Mouse (Mus musculus): ENCODE measurements around the gene Hoxc12. TPM values are rescaled to one million over a fixed set of nuclear protein-coding genes. Genes with fewer than 3 reads are reported as not detected.

Hoxc12 gene
- polyA plus RNA-seq, 1 experiment, result not detected

DNA sequence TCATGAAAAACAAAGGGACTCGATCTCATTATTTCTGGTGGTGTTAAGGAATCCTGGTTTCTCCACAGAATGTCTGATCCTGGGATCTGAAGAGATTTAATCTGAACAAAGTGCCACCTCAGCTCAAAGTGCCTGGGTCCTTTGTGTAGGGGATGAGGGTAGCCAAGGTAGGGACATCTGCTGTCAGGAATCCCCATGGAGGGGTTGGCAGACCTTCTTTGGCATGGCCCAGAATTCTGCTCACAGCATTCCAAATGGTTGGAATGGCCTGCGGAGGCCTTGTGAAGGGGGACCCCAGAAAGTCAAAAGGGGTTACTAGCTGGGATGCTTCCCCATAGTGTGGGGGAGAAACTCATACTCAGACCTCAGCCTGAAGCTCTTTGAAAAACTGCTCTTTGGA is 12.3 kb downstream of the Hoxc12 start:
- Histone ChIP-seq H3K36me3 (ENCODE audit: control insufficient read depth) (no peaks in the 10 kb centered on the region), H3K4me1 (ENCODE audit: control insufficient read depth) (no peaks in the 10 kb centered on the region), H3K4me3 (replicated peaks) (no peak overlapping the region), H3K27me3 (ENCODE audit: control insufficient read depth) (peaks cover 100% of the 10 kb centered on the region), H3K9me3 (ENCODE audit: control insufficient read depth, low read length) (no peaks in the 10 kb centered on the region; the same call in 1 of the 2 replicates)
- no peak for TF ChIP-seq TAL1 (IDR thresholded peaks at IDR 0.05; ENCODE audit: low read length)
- TF ChIP-seq GATA1 (IDR thresholded peaks at IDR 0.05; ENCODE audit: low read length), result no peak

DNA sequence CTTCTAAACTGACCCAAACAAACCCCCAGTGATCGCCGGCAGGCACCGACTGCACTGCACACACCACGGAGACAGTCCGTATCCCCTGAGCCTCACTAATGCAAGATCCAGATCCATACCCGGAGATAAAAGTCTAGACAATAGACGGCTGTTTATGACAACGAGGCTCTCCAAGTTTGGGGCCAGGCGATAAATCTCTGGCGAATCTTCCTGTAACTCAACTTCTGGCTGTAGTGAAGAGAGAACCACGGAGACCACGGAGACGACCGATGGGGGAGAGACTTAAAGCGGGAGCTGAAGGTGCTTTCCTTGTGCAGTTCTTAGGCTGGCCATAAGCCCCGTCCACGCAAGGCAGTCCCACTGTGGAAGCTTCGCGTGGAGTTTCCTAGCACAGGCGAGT is 13.1 kb downstream of the Hoxc12 start:
- no peak overlapping the region for H3K4me3 ChIP-seq (replicated peaks)
- TF ChIP-seq TAL1 (IDR thresholded peaks at IDR 0.05; ENCODE audit: low read length) (no peak), GATA1 (IDR thresholded peaks at IDR 0.05; ENCODE audit: low read length) (no peak)
- H3K27me3 ChIP-seq (ENCODE audit: control insufficient read depth), result peaks cover 100% of the 10 kb centered on the region

DNA sequence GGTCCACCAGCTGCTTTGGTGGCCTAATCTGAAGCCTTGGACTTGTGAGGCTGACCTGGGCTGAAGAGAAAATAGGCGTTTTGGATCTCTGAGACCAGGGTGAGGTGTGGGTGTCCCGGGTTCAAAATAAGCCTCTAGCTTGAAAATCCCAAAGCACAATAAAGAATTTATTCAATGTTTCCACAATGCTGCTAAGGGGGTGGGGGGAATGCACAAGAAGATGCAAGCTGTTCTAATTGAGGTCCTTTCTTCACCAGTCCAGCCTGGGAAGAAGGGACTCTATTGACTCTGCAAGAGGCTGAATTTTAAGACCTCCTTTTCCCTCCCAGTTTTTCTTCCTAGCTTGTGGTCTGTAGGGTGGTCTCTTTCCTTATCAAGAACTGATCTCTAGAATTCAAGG is 14.3 kb downstream of the Hoxc12 start:
- Histone ChIP-seq H3K36me3 (ENCODE audit: control insufficient read depth) (no peaks in the 10 kb centered on the region), H3K9me3 (ENCODE audit: control insufficient read depth, low read length) (peaks cover 5% of the 10 kb centered on the region; the same call in 1 of the 2 replicates), H3K27me3 (ENCODE audit: control insufficient read depth) (peaks cover 100% of the 10 kb centered on the region), H3K4me3 (replicated peaks) (no peak overlapping the region), H3K4me1 (ENCODE audit: control insufficient read depth) (no peaks in the 10 kb centered on the region)
- no peak for TF ChIP-seq GATA1 (IDR thresholded peaks at IDR 0.05; ENCODE audit: low read length)
- TF ChIP-seq TAL1 (IDR thresholded peaks at IDR 0.05; ENCODE audit: low read length), result no peak

More for the DNA sequence above, 13.1 kb downstream of the Hoxc12 start:
- Histone ChIP-seq H3K36me3 (ENCODE audit: control insufficient read depth) (no peaks in the 10 kb centered on the region), H3K4me1 (ENCODE audit: control insufficient read depth) (no peaks in the 10 kb centered on the region), H3K9me3 (ENCODE audit: control insufficient read depth, low read length) (peaks cover 3% of the 10 kb centered on the region; the same call in 1 of the 2 replicates)

DNA sequence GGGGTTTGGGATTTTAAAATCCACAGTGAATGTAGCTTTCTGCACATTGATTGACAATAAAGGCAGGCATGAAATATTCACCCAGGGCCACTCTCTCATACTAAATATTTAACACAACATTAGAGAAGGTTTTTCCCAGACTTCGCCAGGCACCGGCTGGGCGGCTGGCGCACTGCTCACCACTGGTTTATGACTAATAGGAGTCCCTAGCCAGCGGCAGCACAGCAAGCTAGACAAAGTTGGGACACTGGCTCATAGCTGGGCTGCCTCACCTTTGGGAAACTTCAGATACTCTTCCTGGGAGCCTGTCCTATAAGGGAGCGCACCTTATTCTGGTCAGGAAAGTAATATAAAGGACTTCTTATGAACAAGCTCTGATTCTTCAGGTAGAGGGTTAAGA is 17.0 kb downstream of the Hoxc12 start:
- Histone ChIP-seq H3K4me3 (replicated peaks) (no peak overlapping the region), H3K27me3 (ENCODE audit: control insufficient read depth) (peaks cover 100% of the 10 kb centered on the region), H3K36me3 (ENCODE audit: control insufficient read depth) (no peaks in the 10 kb centered on the region), H3K4me1 (ENCODE audit: control insufficient read depth) (no peaks in the 10 kb centered on the region), H3K9me3 (ENCODE audit: control insufficient read depth, low read length) (peaks cover 8% of the 10 kb centered on the region; the same call in 1 of the 2 replicates)
- TF ChIP-seq TAL1 (IDR thresholded peaks at IDR 0.05; ENCODE audit: low read length) (no peak), GATA1 (IDR thresholded peaks at IDR 0.05; ENCODE audit: low read length) (no peak)

DNA sequence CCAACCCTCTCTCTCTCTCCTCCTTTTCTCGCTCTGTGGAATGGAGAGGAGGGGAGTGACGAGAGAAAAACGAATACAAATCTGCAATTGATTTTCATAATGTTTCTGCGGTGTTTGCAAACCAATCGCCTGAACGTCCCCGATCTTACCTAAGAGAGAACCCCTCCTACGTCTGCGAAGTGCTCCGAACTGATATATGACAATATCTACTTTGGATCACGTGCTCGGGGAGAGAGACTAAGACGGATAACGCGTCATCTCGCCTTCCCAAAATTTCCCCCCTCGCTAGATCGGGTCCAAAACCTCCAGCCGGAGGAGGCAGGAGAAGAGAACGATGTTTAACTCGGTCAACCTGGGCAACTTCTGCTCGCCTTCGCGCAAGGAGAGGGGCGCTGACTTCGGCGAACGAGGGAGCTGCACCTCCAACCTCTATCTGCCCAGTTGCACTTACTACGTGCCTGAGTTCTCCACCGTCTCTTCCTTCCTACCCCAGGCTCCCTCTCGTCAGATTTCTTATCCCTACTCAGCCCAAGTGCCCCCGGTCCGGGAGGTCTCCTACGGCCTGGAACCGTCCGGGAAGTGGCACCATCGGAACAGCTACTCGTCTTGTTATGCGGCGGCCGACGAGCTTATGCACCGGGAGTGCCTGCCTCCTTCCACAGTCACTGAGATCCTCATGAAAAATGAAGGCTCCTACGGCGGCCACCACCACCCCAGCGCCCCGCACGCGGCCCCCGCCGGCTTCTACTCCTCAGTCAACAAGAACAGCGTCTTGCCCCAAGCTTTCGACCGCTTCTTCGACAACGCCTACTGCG is 17.8 kb downstream of the Hoxc12 start, which contains the start of gene Hoxc11:
Hoxc11 (plus strand) TSS at position 236 of the 815 bp plus-strand sequence.
- H3K36me3 ChIP-seq (ENCODE audit: control insufficient read depth), result no peaks in the 10 kb centered on the region
- no peak for TF ChIP-seq GATA1 (IDR thresholded peaks at IDR 0.05; ENCODE audit: low read length)
- TF ChIP-seq TAL1 (IDR thresholded peaks at IDR 0.05; ENCODE audit: low read length), result no peak

DNA sequence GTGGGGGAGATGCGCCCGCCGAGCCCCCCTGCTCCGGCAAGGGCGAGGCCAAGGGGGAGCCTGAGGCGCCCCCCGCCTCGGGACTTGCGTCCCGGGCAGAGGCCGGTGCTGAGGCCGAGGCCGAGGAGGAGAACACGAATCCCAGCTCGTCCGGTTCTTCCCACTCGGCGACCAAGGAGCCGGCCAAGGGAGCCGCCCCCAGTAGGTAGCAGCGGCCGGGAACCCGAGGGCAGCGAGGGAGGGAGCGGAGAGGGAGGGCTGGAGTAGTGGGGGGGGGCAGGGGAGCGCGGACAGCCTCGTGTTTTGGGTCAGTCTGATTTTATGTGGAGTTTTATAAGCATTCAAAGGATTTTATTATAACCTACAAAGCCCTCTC is 18.4 kb downstream of the Hoxc12 start:
- H3K27me3 ChIP-seq (ENCODE audit: control insufficient read depth), result peaks cover 100% of the 10 kb centered on the region
- H3K9me3 ChIP-seq (ENCODE audit: control insufficient read depth, low read length), result peaks cover 8% of the 10 kb centered on the region; the same call in 1 of the 2 replicates
- H3K36me3 ChIP-seq (ENCODE audit: control insufficient read depth), result no peaks in the 10 kb centered on the region
- H3K4me3 ChIP-seq (replicated peaks), result no peak overlapping the region
- no peak for TF ChIP-seq GATA1 (IDR thresholded peaks at IDR 0.05; ENCODE audit: low read length)
- no peak for TF ChIP-seq TAL1 (IDR thresholded peaks at IDR 0.05; ENCODE audit: low read length)
- H3K4me1 ChIP-seq (ENCODE audit: control insufficient read depth), result no peaks in the 10 kb centered on the region

More for the DNA sequence above, 17.8 kb downstream of the Hoxc12 start, which contains the start of gene Hoxc11:
- Histone ChIP-seq H3K9me3 (ENCODE audit: control insufficient read depth, low read length) (peaks cover 8% of the 10 kb centered on the region; the same call in 1 of the 2 replicates), H3K4me1 (ENCODE audit: control insufficient read depth) (no peaks in the 10 kb centered on the region), H3K4me3 (replicated peaks) (no peak within 1 kb of the TSS), H3K27me3 (ENCODE audit: control insufficient read depth) (peaks cover 100% of the 10 kb centered on the region)

DNA sequence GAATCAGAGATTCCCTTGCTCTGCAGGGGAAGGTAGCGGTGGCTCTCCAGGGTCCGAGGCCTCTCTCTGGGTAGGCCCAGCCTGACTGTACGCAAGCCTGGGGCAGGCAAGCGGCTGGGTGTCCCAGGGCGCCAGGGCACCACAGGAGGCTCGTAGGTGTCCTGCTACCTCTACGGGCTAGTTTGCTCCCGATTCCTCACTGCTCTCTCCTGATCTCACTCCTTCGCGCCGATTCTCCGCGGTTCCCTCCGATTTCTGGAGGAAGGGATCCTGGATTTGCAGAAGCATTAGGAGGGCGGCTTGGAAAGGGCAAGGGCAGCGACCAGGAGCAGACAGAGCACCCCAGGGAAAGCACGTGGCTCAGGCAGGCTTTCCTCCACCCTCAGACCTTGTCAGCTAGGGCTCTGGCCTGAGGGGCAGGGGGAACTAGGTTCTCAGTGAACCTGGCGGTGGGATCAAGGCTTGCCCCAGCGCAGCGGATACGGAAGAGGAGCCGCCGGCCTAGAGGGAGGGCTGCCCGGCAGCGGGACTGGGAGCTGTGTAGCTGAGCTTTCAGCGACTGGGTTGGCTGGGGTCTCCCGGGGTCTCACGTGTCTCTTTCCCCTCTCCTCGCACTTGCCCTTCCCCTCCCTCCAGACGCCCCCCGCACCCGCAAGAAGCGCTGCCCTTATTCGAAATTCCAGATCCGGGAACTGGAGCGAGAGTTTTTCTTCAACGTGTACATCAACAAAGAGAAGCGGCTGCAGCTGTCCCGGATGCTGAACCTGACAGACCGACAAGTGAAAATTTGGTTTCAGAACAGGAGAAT is 19.5 kb downstream of the Hoxc12 start:
- Histone ChIP-seq H3K9me3 (ENCODE audit: control insufficient read depth, low read length) (peaks cover 8% of the 10 kb centered on the region; the same call in 1 of the 2 replicates), H3K27me3 (ENCODE audit: control insufficient read depth) (peaks cover 100% of the 10 kb centered on the region), H3K4me3 (replicated peaks) (no peak overlapping the region), H3K36me3 (ENCODE audit: control insufficient read depth) (no peaks in the 10 kb centered on the region), H3K4me1 (ENCODE audit: control insufficient read depth) (no peaks in the 10 kb centered on the region)
- TF ChIP-seq TAL1 (IDR thresholded peaks at IDR 0.05; ENCODE audit: low read length), result no peak
- no peak for TF ChIP-seq GATA1 (IDR thresholded peaks at IDR 0.05; ENCODE audit: low read length)

DNA sequence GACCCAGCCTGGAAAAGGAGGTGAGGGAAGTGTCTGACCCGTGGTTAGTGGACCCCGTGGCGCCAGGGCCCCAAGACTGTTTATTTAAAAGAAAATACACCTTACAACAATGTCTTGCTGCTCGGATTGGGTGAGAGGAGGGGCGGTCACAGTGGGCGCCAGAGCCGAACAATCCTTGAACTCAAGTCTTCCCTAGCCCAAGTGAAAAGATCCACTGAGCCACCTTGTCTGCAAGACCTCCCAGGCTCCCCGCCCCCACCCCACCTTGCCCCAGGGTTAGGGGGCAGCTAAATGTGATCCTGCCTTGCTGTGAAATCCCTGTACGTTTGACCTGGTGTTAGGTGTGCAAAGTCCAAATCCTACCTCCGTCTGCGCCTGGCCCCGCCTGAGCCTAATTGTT is 20.3 kb downstream of the Hoxc12 start:
- Histone ChIP-seq H3K27me3 (ENCODE audit: control insufficient read depth) (peaks cover 100% of the 10 kb centered on the region), H3K4me1 (ENCODE audit: control insufficient read depth) (no peaks in the 10 kb centered on the region), H3K36me3 (ENCODE audit: control insufficient read depth) (no peaks in the 10 kb centered on the region), H3K9me3 (ENCODE audit: control insufficient read depth, low read length) (peaks cover 8% of the 10 kb centered on the region; the same call in 1 of the 2 replicates), H3K4me3 (replicated peaks) (no peak overlapping the region)
- TF ChIP-seq TAL1 (IDR thresholded peaks at IDR 0.05; ENCODE audit: low read length), result no peak
- no peak for TF ChIP-seq GATA1 (IDR thresholded peaks at IDR 0.05; ENCODE audit: low read length)

Measured in erythroblast, embryonic 14.5 days (primary cell).